Mouse (Mus musculus) embryo, embryonic 10 days (tissue): ENCODE results near the gene Tmem236.
"Not testable (repeated sequence)": the region's sequence is repeated elsewhere in the genome, so short reads cannot be mapped to it uniquely, and the experiment has no call there.

Experiments used
- DNase-seq: peaks from one replicate; pipeline ENCODE4 v3.0.0-alpha.2; 2015; ENCODE audit warnings: low spot score

Tmem236 gene

DNA sequence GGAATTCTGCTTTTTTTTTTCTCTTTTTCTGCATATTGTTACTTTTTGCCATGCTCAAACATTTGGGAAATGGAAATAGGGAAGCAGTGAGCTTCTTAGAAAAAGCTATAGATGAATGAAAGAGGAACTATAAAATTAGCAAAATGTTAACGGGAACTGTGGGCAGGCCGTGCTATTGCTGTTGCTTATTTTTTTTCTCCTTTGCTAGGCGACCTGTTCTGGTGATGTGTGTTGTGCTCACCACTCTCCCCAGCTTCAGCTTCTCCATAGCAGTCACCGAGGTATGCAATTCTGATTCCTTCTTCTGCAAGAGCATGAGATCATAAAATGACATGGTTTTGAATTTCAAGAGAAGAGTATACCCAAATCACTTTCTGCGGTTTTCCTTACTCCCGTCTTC lies 17.7 kb downstream of the Tmem236 start:
- DNase-seq: no peak

DNA sequence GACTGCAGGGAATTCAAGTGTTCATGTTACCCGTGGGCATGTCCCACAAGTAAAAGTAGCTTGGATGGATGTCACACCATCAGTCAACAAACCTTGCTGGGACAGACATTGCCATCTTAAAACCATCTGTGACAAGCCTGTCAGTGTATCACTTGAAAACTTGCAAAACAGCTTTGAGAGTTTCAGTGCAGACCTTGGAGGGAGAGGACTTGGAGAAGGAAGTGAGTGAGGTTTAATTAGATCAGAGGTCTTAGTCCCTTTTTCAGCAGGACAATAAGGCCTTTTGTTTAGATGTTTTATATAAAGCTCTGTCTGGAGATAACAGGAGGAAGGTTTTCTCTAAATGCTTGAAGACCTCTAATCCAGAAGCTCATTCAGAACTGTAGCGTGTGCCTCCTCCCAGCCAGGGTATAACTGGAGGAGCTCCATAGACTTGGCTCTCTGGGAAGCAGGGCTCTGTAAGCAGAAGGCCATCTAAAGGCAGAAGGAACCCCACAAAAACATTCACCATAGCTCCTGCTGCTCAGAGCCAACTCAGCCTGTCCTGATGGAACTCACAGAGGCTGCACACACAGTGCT lies 24.1 kb downstream of the Tmem236 start:
- not testable (repeated sequence) for DNase-seq

DNA sequence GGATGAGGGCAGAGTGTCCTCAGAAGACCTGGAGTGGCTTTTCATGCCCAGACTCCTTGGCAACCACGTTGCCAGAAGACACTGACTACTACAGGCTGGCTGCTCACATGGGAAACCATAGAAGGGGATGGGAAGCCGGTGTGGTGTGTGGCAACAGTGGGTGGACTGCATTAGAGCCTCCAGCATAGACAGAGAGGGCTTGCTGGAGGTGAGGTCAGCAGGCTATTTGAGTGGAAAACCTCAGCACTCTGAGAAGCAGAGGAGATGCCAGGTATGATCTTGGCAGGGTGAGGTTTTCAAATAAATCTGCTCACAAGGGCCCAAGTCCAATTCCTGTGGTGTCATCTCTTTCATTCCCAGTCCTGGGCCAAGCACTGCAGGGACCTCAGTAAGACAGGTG lies 25.3 kb downstream of the Tmem236 start:
- no peak for DNase-seq

DNA sequence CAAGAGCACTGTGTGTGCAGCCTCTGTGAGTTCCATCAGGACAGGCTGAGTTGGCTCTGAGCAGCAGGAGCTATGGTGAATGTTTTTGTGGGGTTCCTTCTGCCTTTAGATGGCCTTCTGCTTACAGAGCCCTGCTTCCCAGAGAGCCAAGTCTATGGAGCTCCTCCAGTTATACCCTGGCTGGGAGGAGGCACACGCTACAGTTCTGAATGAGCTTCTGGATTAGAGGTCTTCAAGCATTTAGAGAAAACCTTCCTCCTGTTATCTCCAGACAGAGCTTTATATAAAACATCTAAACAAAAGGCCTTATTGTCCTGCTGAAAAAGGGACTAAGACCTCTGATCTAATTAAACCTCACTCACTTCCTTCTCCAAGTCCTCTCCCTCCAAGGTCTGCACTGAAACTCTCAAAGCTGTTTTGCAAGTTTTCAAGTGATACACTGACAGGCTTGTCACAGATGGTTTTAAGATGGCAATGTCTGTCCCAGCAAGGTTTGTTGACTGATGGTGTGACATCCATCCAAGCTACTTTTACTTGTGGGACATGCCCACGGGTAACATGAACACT lies 26.6 kb downstream of the Tmem236 start:
- DNase-seq: not testable (repeated sequence)

DNA sequence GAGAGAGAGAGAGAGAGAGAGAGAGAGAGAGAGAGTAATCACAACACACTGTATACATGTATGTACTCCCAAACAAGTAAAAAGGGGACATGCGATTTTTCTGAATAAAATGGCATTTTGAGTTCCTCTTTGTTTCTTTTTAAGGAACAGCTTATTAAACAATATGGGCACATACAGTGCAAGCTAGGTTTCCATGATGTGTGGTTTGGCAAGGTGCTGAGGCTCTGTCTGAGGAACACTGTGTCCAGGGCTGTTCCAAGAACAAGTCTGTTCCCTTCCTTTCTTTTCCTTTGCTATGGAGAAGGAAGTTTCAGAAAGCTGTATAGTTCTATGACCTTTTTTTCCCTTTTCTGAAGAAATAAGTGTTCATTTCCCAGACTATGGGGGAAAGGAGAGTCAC lies 30.0 kb downstream of the Tmem236 start:
- no peak for DNase-seq

DNA sequence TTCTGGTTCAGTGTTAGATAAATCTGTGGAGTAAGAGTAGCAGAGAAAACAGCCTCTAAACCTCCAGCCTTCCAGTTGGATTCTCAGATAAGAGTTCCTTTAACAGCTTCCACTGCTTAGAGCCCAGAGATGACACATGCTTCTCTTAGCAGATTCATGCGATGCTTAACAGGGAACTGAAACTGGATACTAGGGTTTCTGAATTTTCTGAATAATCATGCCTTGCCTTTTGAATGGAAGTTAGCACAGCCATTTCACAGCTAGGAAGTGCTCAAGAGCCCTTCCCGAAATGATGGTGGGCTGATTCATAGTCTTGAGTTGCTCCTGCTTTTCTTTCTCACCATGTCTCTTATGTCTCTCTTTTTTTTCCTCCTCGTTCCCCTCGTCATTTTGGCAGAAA lies 32.5 kb downstream of the Tmem236 start:
- no peak for DNase-seq

DNA sequence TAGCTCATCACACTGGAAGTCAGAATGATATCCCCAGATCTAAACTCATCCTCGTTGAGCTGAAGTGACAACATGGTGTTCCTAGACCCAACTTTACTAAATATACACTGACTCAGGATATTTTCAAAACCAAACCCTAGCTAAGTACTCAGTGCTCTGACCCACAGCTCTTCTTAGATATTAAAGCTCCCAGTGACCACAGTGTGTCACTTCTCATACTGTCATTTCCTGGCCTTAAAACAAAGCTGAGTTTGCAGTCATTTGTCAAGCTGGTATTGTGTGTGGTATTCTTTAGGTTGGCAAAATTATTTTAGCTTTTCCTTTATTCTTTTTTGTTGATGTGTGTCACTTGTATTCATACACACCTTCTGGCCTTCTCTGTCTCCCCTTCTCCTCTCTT lies 36.4 kb downstream of the Tmem236 start:
- DNase-seq: no peak

DNA sequence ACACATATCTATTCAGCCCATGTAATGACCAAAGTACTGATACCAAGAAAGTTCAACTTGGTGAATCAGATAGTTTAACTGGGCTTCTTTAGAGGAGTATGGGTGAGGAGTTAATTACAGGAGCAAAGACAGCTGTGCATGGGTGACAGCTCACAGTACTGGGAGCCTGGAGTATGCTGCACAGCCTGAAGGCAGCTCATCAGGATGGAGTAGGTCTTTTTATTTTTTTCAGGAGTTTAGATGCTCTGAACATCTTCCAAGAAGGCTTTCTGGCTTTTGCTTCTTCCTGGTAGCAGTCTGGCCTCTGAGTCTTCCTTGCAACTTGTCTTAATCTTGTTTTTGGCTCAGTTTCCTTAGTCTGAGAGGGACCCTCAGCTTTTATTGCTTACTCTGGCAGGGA lies 37.3 kb downstream of the Tmem236 start:
- DNase-seq: no peak

DNA sequence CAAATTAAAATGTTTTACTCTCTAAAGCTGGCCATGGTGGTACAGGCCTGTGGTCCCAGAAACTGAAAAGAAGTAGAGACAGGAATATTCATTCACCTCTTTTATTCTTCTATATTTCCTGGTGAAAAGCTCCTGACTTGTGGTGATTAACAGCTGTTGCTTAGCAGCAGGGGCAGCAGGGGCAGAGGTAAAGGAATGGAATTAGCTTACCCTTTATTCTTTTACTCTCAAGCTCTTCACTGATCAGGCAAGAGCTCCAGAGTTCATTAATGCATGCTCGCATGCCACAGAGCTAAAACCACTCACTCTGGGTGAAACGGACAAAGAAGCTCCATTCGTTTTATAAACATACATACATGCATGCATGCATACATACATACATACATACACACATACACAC lies 40.4 kb downstream of the Tmem236 start:
- DNase-seq: peak; percentile 45

DNA sequence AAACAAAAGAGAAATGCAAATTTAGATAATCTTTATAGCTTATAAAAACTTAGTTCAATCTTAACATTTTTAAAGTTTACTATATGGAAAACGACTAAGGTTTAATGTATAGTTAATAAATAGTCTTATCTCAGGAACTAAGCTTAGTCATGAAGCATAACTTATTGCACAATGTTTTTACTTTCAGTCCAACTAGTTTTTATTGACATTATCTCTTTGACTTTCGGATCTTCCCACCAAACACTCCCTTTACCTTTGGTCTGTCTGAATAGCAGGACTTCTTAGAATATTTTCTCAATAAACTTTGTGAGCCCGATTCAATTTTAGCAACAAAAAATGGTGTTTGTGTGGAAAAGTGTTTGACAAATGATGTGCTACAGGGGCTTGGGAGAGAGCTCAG lies 42.3 kb downstream of the Tmem236 start:
- no peak for DNase-seq

DNA sequence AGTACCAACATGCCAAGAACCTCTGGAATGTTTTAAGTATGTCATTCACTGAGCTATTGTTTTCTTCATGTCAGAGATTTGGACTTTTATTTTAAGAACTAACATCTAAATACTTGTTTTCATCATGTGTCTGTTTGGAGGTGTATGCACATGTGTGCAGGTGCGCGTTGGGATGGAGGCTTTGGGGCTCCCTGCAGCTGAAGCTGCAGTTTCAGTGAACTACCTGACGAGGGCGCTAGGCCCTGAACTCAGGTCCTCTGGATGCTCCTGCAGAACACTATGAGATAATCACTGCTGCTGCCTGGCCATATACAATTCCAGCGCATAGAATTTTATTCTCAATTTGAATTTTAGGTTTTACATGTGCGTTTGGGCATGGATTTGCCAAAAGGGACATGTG lies 43.8 kb downstream of the Tmem236 start:
- no peak for DNase-seq

DNA sequence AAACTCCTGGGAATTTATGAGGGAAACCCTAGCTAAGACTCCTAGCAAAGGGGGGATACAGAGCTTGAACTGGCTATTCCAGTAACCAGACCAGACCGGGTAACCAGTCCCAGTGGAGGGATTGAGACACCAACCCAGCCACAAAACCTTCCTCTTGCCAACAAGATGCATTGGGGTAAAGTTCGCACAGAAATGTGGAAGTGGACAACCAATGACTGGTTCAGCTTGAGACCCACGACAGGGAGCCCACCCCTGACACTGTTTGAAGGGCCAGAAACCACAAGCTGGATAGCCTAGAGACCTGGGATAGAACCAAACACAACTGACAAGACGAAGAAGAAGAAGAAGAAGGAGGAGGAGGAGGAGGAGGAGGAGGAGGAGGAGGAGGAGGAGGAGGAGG lies 50.1 kb downstream of the Tmem236 start:
- no peak for DNase-seq

DNA sequence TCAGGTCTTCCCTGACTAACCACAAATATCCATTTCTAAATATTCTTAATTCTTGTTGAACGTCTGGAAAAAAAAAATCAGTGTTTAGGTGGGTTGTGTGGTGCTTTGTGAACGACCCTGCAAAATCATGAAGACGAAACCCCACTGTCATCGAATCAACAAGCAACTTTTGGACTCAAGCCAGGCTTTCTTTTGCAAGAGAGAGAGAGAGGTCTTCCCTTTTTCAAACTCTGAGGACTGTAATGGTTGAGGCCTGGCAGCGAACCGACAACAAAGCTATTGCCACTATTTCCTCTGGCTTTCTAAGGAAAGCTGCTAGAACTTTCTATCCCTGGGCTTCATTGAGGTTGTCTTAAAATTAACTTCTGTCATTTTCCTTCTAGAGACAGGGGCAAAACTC lies 54.2 kb downstream of the Tmem236 start:
- no peak for DNase-seq

DNA sequence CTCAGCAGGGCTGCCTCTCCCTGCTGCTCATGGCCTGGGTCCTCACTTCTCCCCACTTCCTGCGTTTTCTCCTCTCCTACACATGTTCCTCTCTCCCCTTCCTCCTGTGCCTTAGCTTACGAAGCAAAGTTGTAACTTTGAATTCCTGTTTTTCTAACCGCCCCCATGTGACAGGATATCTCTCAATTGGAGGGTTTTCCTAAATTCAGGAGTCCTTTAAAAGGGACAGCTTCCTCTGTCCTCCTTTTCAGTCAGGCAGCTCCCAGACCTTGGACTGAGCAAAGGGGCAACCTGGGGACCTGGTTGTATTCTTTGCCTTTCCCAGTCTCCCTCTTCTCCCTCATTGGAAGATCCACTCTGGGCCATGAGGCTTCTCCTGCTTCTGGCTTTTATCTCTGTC lies 54.8 kb downstream of the Tmem236 start, which contains the start of gene Mrc1:
Mrc1 (plus strand) TSS at position 244 of the 400 bp plus-strand sequence.
- no peak for DNase-seq

DNA sequence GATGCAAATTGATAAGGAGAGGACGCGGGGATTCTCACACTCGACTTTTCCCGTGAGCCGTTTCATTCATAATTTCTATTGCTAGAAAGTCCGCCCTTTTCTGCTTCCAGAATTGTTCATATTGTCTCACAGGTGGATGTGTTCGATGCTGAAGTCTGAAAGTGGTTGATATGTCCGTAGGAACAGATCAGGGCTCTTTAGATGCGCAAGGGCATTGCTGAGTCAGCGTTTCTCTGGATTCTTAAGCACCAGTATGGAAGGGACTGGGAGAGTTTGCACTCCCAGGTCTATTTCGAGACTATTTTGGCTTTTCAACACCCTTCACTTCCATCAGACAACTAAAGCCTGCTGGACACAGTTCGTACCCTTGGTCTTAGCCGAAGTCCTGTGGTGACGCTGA lies 55.7 kb downstream of the Tmem236 start:
- DNase-seq: no peak

DNA sequence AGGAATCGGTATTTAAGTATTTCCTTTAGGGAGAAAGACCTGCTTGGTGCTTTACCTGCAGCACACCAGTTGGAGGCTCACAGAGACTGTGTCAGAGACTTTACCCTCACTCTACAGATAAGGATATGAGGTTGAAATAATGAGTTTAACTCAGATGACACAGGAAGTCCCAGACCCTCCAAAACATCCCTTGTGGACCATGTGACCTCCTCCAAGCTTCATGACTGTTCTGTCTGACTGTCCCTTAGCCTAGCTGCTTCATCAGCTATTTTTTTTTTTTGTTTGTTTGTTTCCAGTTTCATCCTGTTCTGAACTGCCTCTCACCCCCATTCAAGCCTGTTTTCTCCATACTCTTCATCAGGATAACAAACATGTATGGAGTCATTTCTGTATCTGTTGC lies 58.6 kb downstream of the Tmem236 start:
- DNase-seq: no peak

DNA sequence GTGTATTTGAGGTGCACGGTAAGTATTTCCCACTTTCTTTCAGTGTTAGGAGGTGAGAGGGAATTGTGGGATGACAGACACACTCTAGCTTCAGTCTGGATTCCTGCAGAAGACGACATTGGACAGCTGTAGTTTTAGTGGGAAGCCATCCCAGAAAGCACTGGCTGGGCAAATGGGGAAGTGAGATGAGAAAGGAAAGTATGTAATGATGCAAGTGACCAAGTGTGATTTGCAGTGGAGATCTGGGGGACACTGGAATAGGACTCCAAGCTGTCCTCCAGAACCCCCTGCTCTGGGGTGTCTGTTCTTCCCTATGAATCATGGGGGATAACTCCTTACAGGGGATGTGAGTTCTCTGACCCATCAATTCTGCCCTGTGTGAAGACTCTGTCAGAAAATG lies 59.7 kb downstream of the Tmem236 start:
- DNase-seq: no peak

DNA sequence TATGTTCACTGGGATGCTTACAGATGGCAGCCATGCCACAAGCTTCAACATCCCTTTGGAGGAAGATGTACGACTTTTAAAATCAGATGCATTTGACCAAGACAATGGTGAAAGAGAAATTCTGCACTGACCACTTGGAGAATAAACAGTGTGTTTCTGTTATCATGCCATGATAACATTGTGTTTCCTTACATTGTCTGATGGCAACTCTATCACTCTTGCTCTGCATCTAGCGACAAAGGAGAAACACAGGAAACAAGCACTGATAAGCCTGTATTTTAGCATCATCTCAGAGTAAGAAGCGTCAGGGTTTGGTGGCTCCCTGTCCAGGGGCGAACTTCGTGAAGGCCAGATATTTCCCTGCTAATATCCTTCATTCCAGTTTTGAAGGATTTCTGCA lies 61.0 kb downstream of the Tmem236 start:
- no peak for DNase-seq

DNA sequence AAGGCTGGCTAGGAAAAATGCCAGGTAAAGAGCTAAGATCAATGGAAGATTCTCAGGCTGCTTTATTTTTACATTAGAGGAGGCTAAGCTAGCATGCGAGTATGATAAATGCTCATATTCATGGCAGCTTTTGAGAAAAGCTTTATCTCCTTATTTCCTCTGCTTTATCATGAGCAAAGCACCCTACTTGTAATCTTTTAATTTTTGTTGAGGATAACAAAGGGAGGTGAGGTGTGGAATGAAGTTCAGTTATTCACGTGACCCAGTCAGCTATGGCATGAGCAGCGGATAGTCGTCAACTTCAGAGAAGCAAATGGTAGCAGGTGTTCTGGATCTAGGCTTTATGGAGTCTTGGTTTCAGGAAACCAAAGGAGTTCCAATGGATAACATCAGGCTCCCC lies 62.6 kb downstream of the Tmem236 start:
- DNase-seq: no peak

DNA sequence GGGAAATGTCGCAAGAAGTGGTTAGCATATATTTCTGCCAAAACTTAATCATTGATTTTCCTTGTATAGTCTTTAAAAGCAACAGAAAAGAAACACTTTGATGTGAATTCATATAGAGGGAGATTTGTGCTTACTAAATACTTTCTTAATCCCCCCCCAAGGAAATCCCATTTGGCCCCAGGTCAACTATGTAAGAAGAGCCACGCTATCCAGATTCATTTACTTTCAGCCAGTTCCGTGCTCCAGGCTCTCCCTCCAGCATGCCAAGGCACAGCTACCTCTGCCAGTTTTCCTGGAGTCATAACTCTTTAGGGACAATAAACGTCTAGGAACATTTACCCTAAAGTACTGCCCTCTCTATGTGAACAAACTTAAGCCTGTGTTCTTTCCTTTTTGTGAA lies 63.4 kb downstream of the Tmem236 start:
- DNase-seq: no peak

DNA sequence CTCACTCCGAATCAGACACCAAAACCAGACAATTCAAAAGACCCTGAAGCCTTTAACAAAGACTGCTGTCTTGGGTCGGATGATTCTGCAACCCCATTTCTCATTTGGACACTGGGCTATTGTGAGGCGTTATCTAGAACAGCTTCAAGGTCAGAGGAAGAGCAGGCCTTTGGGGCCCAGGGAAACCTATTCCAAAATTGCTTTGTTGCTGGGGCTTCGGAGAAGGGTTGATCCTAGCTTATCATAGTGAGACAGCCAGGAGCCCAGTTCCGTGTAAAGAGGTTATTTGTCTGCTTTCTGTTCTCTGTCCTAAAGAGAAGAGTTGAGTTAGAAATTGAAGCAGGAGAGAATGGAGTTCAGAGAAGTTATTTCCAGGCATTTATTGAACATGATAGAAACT lies 64.8 kb downstream of the Tmem236 start:
- DNase-seq: peak; percentile 6

DNA sequence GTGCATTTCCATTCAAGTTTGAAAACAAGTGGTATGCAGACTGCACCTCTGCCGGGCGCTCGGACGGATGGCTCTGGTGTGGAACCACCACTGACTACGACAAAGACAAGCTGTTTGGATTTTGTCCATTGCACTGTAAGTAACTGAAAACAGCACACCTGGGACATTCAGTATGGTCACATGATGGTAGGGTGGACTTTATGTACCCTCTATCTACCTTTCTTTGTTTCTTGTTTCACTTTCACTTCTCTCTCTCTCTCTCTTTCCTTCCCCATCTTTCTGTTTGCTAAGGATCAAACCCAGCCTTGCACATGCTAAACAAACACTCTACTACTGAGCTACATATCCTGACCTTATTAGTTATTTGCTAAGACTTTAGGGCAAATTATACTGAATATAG lies 69.8 kb downstream of the Tmem236 start:
- DNase-seq: no peak

DNA sequence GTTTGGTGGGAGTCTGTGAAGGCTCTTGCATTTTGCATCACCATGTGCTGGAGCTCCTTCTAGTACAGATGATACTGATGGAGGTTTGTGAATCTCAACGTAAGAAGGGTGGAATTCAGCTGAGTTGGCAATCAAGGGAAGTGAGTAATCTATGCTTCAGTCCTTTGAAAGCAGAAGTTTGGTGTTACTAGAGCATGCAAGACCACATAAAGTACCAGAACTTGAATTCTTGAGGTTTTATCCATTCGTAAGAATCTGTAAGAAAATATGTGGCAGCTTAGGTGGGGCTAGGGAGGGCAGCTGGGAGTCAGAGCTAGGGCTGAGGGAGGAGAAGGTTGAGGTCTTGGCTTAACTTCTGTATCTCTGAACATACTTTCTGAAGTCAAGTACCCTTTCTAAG lies 70.3 kb downstream of the Tmem236 start:
- DNase-seq: no peak

DNA sequence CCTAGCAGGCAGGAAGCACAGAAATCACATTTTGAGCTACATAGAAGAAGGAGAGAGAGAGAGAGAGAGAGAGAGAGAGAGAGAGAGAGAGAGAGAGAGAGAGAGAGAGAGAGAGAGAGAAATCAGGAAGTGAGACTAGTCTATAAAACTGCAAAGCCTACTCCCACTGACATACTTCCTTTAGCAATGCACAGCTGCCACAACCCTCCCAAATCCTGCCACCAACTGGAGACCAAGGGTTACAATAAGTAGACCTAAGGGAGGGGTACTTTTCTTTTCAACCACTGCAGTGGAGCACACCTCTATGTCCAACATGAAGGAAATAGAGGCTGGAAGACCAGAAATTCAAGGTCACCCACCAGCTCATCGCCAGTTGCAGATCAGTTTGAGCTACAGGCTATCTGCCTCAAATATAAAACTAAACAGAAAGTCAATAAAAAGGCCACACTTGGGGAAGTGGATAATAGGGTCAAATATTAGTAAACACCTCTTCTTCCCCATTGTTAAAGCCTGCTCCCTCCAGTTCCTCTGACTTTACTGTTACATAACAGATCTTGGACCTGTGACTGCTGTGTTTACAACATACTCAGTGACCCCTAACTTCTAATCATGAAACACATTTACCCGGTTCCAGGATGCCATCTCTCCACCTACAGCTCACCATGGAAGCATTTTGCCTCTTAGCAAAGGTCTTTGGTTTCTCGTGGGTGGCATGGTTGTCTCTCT lies 75.7 kb downstream of the Tmem236 start:
- no peak for DNase-seq
